Mouse (Mus musculus) ovary, adult 18-20 months (tissue): ENCODE data around the gene Etv4.
A peak's percentile ranks its signal among the peaks of the same experiment; 100 is the strongest.

ENCODE experiments used
- DNase-seq: peaks from one replicate; pipeline ENCODE4 v3.0.0; 2022; ENCODE audit warnings: low spot score, mixed read lengths

Etv4 gene

GRCm38 (mm10) chr11:101785852-101786205 lies 658 bp upstream of the Etv4 start:
- no peak for DNase-seq

GRCm38 (mm10) chr11:101784488-101785142 lies 556 bp downstream of the Etv4 start:
- no peak for DNase-seq

GRCm38 (mm10) chr11:101784072-101784471 lies 1.1 kb downstream of the Etv4 start:
- DNase-seq, result no peak

GRCm38 (mm10) chr11:101783584-101783983 lies 1.6 kb downstream of the Etv4 start:
- no peak for DNase-seq

- no peak for DNase-seq
Observed at GRCm38 (mm10) chr11:101783135-101783534, 2.0 kb downstream of the Etv4 start.

GRCm38 (mm10) chr11:101776846-101777245 lies 8.3 kb downstream of the Etv4 start:
- no peak for DNase-seq

GRCm38 (mm10) chr11:101772449-101772848 lies 12.7 kb downstream of the Etv4 start:
- peak; percentile 47 for DNase-seq

- DNase-seq, result no peak
Observed at GRCm38 (mm10) chr11:101772027-101772426, 13.1 kb downstream of the Etv4 start.

- DNase-seq, result no peak
Observed at GRCm38 (mm10) chr11:101770266-101770665, 14.9 kb downstream of the Etv4 start.

- no peak for DNase-seq
Observed at GRCm38 (mm10) chr11:101768721-101769120, 16.4 kb downstream of the Etv4 start.

- DNase-seq, result no peak
Observed at GRCm38 (mm10) chr11:101767326-101767725, 17.8 kb downstream of the Etv4 start.

GRCm38 (mm10) chr11:101764546-101764945 lies 20.6 kb downstream of the Etv4 start:
- no peak for DNase-seq

- no peak for DNase-seq
Observed at GRCm38 (mm10) chr11:101763723-101764122, 21.4 kb downstream of the Etv4 start.

GRCm38 (mm10) chr11:101759530-101759929 lies 25.6 kb downstream of the Etv4 start:
- no peak for DNase-seq

- DNase-seq, result no peak
Observed at GRCm38 (mm10) chr11:101758431-101758830, 26.7 kb downstream of the Etv4 start.

- no peak for DNase-seq
Observed at GRCm38 (mm10) chr11:101757366-101757765, 27.8 kb downstream of the Etv4 start.

- DNase-seq, result no peak
Observed at GRCm38 (mm10) chr11:101756616-101757015, 28.6 kb downstream of the Etv4 start.

- no peak for DNase-seq
Observed at GRCm38 (mm10) chr11:101733596-101733995, 51.6 kb downstream of the Etv4 start.

GRCm38 (mm10) chr11:101732518-101733440 lies 52.4 kb downstream of the Etv4 start, which contains the start of gene Dhx8:
Gene Dhx8, plus strand, starts transcription at chr11:101732919.
- peak; percentile 96 for DNase-seq

GRCm38 (mm10) chr11:101729308-101729707 lies 55.9 kb downstream of the Etv4 start:
- DNase-seq, result no peak

- DNase-seq, result no peak
Observed at GRCm38 (mm10) chr11:101726765-101727164, 58.4 kb downstream of the Etv4 start.

- no peak for DNase-seq
Observed at GRCm38 (mm10) chr11:101725043-101725442, 60.1 kb downstream of the Etv4 start.

GRCm38 (mm10) chr11:101719986-101720520 lies 65.1 kb downstream of the Etv4 start:
- DNase-seq, result no peak
